Mouse (Mus musculus): ENCODE results near the gene Galnt10. TPM values are rescaled to one million over a fixed set of nuclear protein-coding genes. Genes with fewer than 3 reads are reported as not detected.

Galnt10 gene
- total and polyA plus RNA-seq, 3 experiments = 17.5 to 41.2 (median 21.4) TPM

DNA sequence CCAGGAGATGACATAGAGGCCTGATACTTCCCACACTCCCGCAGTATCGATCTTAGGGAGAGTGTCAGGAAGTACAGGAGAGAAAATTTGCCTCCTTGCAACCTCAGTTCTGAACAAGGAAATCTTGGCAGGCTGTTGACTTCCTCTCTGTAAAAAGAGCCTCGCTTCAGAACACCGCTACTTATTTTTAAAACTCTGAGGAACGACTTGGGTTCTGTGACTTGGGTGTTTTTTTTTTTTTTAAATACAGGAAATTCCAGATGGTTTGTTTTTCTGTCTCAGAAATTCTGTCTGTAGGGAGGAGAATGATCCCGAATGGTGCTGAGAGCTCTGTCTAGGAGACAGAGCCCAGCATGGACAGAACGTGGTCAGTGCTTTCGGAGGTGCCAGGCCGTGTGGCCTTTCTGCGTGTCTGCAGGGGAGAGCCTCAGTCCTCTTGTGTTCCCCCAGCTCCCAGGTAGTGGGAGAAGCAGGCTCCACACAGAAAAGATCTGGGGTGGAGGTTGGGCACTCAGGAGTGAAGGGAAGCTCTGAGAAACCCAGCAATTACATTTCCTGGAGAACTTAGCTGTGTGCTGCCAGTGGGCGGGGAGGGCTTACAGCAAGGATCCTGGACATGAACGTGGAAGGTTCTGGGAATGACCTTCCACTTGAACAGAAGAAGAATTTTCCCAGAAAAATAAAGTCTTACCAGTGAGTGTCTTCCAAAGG is 28.9 kb downstream of the Galnt10 start:
- ATAC-seq (ENCODE audit: extremely low read depth, insufficient number of reproducible peaks, low FRiP score, poor library complexity, severe bottlenecking) (no peak), DNase-seq (ENCODE audit: low spot score) (no peak)
- no peak overlapping the region for H3K4me3 ChIP-seq (ENCODE audit: low read depth, low read length)
- H3K36me3 ChIP-seq (replicated peaks) = peaks cover 87% of the 10 kb centered on the region
- 0 out of 2 replicates have a peak, but pooled peaks cover 3% of the 10 kb centered on the region for H3K9me3 ChIP-seq (replicated peaks)
- H3K4me1 ChIP-seq (ENCODE audit: insufficient read depth, low read depth, low read length) = peaks cover 46% of the 10 kb centered on the region
- no peaks in the 10 kb centered on the region for H3K27me3 ChIP-seq (ENCODE audit: insufficient read depth, low read length)
- TF ChIP-seq CTCF (IDR thresholded peaks at IDR 0.05; ENCODE audit: low read depth, low read length) = no peak
- TF ChIP-seq POLR2AphosphoS5 (IDR thresholded peaks at IDR 0.05; ENCODE audit: insufficient replicate concordance, low read depth, low read length) = no peak
- TF ChIP-seq GATA2 (IDR thresholded peaks at IDR 0.05; ENCODE audit: borderline replicate concordance, low read depth, low read length) = no peak
- TF ChIP-seq GATA1 (IDR thresholded peaks at IDR 0.05; ENCODE audit: borderline replicate concordance, low read length) = no peak
- TF ChIP-seq TAL1 (conservative IDR thresholded peaks at IDR 0.05; ENCODE audit: low read depth, low read length) = no peak

DNA sequence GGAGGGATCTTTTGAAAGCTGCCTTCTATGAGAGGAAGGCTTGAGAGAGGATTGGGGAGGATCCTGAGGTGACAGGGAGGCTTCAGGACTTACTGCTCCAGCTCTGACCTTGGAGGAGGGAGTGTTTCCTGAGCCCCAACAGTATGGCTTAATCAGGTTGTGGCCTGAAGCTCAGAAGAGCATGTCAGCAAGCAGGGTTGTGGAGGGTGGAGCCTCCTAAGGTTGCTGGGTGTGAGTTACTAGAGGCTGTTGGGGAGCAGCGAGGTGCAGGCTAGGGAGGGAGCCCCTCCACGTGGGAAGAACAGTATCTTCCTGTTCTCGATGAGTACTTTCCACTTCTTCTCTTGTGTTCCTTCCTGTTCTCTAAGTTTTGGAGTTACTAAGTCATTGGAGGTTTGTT is 32.0 kb downstream of the Galnt10 start:
- no peaks in the 10 kb centered on the region for H3K27me3 ChIP-seq (ENCODE audit: insufficient read depth, low read length)
- ATAC-seq (ENCODE audit: extremely low read depth, insufficient number of reproducible peaks, low FRiP score, poor library complexity, severe bottlenecking) (no peak), DNase-seq (ENCODE audit: low spot score) (no peak)
- no peak overlapping the region for H3K4me3 ChIP-seq (ENCODE audit: low read depth, low read length)
- TF ChIP-seq TAL1 (conservative IDR thresholded peaks at IDR 0.05; ENCODE audit: low read depth, low read length) (no peak), POLR2AphosphoS5 (IDR thresholded peaks at IDR 0.05; ENCODE audit: insufficient replicate concordance, low read depth, low read length) (no peak), CTCF (IDR thresholded peaks at IDR 0.05; ENCODE audit: low read depth, low read length) (no peak), GATA2 (IDR thresholded peaks at IDR 0.05; ENCODE audit: borderline replicate concordance, low read depth, low read length) (no peak), GATA1 (IDR thresholded peaks at IDR 0.05; ENCODE audit: borderline replicate concordance, low read length) (no peak)
- peaks cover 8% of the 10 kb centered on the region for H3K9me3 ChIP-seq (replicated peaks)
- peaks cover 88% of the 10 kb centered on the region for H3K36me3 ChIP-seq (replicated peaks)
- H3K4me1 ChIP-seq (ENCODE audit: insufficient read depth, low read depth, low read length) = peaks cover 56% of the 10 kb centered on the region

DNA sequence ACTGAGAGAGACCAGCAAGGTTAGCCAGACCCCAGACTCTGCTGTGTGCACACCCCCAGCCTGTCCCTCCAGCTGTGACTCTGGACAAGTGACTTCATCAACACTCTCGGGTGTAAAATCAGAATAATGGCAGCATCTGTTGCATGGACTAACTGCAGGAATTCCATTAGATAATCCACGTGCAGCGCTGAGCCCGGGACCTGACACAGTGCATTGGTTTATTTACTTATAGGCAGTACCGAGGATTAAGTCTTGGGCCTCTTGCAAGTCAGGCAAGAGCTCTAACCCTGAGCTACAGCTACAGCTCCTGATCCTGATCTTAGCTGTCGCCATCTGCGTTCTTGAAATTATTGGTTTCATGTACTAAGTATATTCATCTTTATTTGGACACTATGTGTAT is 37.3 kb downstream of the Galnt10 start:
- no peak overlapping the region for H3K4me3 ChIP-seq (ENCODE audit: low read depth, low read length)
- H3K27me3 ChIP-seq (ENCODE audit: insufficient read depth, low read length) = no peaks in the 10 kb centered on the region
- TF ChIP-seq CTCF (IDR thresholded peaks at IDR 0.05; ENCODE audit: low read depth, low read length) (no peak), TAL1 (conservative IDR thresholded peaks at IDR 0.05; ENCODE audit: low read depth, low read length) (no peak), GATA2 (IDR thresholded peaks at IDR 0.05; ENCODE audit: borderline replicate concordance, low read depth, low read length) (no peak), GATA1 (IDR thresholded peaks at IDR 0.05; ENCODE audit: borderline replicate concordance, low read length) (no peak), POLR2AphosphoS5 (IDR thresholded peaks at IDR 0.05; ENCODE audit: insufficient replicate concordance, low read depth, low read length) (no peak)
- no peak for DNase-seq (ENCODE audit: low spot score)
- no peak for ATAC-seq (ENCODE audit: extremely low read depth, insufficient number of reproducible peaks, low FRiP score, poor library complexity, severe bottlenecking)
- H3K36me3 ChIP-seq (replicated peaks) = peaks cover 71% of the 10 kb centered on the region
- H3K4me1 ChIP-seq (ENCODE audit: insufficient read depth, low read depth, low read length) = peaks cover 69% of the 10 kb centered on the region
- H3K9me3 ChIP-seq (replicated peaks) = peaks cover 8% of the 10 kb centered on the region

DNA sequence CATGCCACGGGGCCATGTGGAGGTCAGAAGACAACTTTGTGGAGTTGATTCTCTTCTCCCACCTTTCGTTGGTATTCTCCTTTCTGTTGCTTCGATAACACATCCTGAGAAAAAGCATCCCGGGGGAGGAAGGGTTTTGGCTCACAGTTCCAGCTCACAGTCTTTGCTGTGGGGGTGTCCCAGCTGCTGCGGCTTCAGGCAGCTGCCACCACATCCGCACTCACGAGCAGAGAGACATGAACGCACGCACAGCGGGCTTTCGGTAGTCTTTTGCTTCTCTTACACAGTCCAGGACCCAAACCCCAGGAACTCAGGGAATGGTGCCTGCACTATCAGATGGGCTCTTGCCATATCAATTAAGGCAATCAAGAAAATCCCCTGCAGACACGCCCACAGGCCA is 37.9 kb downstream of the Galnt10 start:
- Histone ChIP-seq H3K9me3 (replicated peaks) (peaks cover 5% of the 10 kb centered on the region), H3K4me3 (ENCODE audit: low read depth, low read length) (no peak overlapping the region), H3K27me3 (ENCODE audit: insufficient read depth, low read length) (no peaks in the 10 kb centered on the region), H3K36me3 (replicated peaks) (peaks cover 71% of the 10 kb centered on the region), H3K4me1 (ENCODE audit: insufficient read depth, low read depth, low read length) (peaks cover 74% of the 10 kb centered on the region)
- TF ChIP-seq TAL1 (conservative IDR thresholded peaks at IDR 0.05; ENCODE audit: low read depth, low read length) (no peak), GATA1 (IDR thresholded peaks at IDR 0.05; ENCODE audit: borderline replicate concordance, low read length) (no peak), GATA2 (IDR thresholded peaks at IDR 0.05; ENCODE audit: borderline replicate concordance, low read depth, low read length) (no peak), POLR2AphosphoS5 (IDR thresholded peaks at IDR 0.05; ENCODE audit: insufficient replicate concordance, low read depth, low read length) (no peak), CTCF (IDR thresholded peaks at IDR 0.05; ENCODE audit: low read depth, low read length) (no peak)
- DNase-seq (ENCODE audit: low spot score) = no peak
- no peak for ATAC-seq (ENCODE audit: extremely low read depth, insufficient number of reproducible peaks, low FRiP score, poor library complexity, severe bottlenecking)

DNA sequence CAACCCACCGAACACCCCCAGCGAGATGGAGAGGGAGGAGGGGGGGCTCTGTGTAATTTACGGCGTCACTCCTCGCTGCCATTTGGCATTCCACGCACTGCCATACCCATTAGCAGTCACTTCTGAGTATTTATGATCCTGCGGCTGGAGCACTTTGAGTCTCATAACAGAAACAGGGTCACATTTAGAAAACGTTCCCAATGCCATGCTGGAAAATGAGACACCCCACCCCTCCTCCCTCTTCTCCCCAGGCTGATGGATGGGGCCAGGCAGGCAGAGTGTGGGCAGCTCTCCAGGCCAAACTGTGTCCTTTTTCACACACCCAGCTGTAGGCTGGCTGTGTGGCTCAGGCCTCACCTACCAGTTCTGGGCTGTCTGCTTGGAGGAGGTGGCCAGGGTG is 38.7 kb downstream of the Galnt10 start:
- DNase-seq (ENCODE audit: low spot score) (no peak), ATAC-seq (ENCODE audit: extremely low read depth, insufficient number of reproducible peaks, low FRiP score, poor library complexity, severe bottlenecking) (no peak)
- no peaks in the 10 kb centered on the region for H3K27me3 ChIP-seq (ENCODE audit: insufficient read depth, low read length)
- peaks cover 5% of the 10 kb centered on the region for H3K9me3 ChIP-seq (replicated peaks)
- H3K4me3 ChIP-seq (ENCODE audit: low read depth, low read length) = no peak overlapping the region
- TF ChIP-seq GATA2 (IDR thresholded peaks at IDR 0.05; ENCODE audit: borderline replicate concordance, low read depth, low read length) = no peak
- H3K4me1 ChIP-seq (ENCODE audit: insufficient read depth, low read depth, low read length) = peaks cover 83% of the 10 kb centered on the region
- H3K36me3 ChIP-seq (replicated peaks) = peaks cover 71% of the 10 kb centered on the region

DNA sequence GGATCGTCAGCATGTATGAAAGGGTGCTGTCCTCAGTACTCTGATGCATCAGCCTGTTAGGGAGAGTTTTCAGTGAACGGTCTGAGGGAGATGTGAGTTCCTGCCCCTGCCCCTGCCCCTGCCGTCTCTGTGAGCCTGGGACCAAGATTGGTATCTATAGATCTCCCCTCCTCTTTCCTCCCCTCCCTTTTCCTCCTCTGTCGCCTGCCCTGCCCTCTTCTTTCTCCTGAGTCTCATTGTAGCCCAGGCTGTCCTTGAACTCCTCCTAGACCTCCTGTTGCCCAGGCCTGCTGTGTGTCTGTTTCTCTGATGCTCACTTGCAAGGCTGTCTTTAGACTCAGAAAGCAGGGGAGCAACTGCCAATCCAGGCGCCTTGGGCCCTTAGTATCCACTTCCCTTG is 39.6 kb downstream of the Galnt10 start:
- Histone ChIP-seq H3K9me3 (replicated peaks) (peaks cover under 1% of the 10 kb centered on the region; the same call in 1 of the 2 replicates), H3K27me3 (ENCODE audit: insufficient read depth, low read length) (no peaks in the 10 kb centered on the region), H3K4me3 (ENCODE audit: low read depth, low read length) (no peak overlapping the region; the same call in 1 of the 2 replicates), H3K4me1 (ENCODE audit: insufficient read depth, low read depth, low read length) (peaks cover 84% of the 10 kb centered on the region), H3K36me3 (replicated peaks) (peaks cover 71% of the 10 kb centered on the region)
- DNase-seq (ENCODE audit: low spot score) (no peak), ATAC-seq (ENCODE audit: extremely low read depth, insufficient number of reproducible peaks, low FRiP score, poor library complexity, severe bottlenecking) (peak; percentile 43; the same call in 1 of the 2 replicates)
- TF ChIP-seq CTCF (IDR thresholded peaks at IDR 0.05; ENCODE audit: low read depth, low read length) = no peak

Data from G1E (cell line).